Mouse (Mus musculus) hindbrain, postnatal 0 days (tissue): Measurements from ENCODE around the gene Snf8. TPM values are rescaled to one million over a fixed set of nuclear protein-coding genes. Genes with fewer than 3 reads are reported as not detected.

ENCODE experiments used
- ATAC-seq: fragments of 200-750 bp; cut with Nextera tagmentation; 2 replicates; pipeline ENCODE4 v1.8.0; 2017; ENCODE audit warnings: mild to moderate bottlenecking, moderate TSS enrichment, moderate library complexity
- DNase-seq: peaks from one replicate; pipeline ENCODE4 v3.0.0-alpha.2; 2015; ENCODE audit warnings: low spot score
- H3K27ac ChIP-seq: fragments of 300-500 bp; sonication (generic); 2 replicates; pipeline ENCODE4 v1.5.1; 2014; ENCODE audit warnings: mild to moderate bottlenecking
- H3K27me3 ChIP-seq: fragments of 300-500 bp; sonication (generic); 2 replicates; pipeline ENCODE4 v1.6.1; 2014; ENCODE audit warnings: low read length, mixed read lengths; ENCODE audit not compliant: insufficient read depth
- H3K36me3 ChIP-seq: fragments of 300-500 bp; sonication (generic); 2 replicates; pipeline ENCODE4 v1.6.1; 2014; ENCODE audit warnings: low read length, mixed read lengths; ENCODE audit not compliant: insufficient read depth
- H3K4me1 ChIP-seq: fragments of 300-500 bp; sonication (generic); 2 replicates; pipeline ENCODE4 v1.6.1; 2014; ENCODE audit warnings: antibody characterized with exemption, low read length, mixed read lengths; ENCODE audit not compliant: insufficient read depth
- H3K4me2 ChIP-seq: fragments of 300-500 bp; sonication (generic); 2 replicates; pipeline ENCODE4 v1.6.1; 2014; ENCODE audit warnings: low read depth, mild to moderate bottlenecking, low read length, moderate library complexity, mixed read lengths
- H3K4me3 ChIP-seq: fragments of 300-500 bp; sonication (generic); 2 replicates; pipeline ENCODE4 v1.5.1; 2014; ENCODE audit warnings: low read length
- H3K9ac ChIP-seq: fragments of 300-500 bp; sonication (generic); replicated peaks from 2 replicates; pipeline ENCODE4 v1.6.1; 2014; ENCODE audit warnings: mild to moderate bottlenecking, low read length, moderate library complexity, mixed read lengths
- H3K9me3 ChIP-seq: fragments of 300-500 bp; sonication (generic); 2 replicates; pipeline ENCODE4 v1.6.1; 2016; ENCODE audit warnings: low read length, mixed read lengths
- CTCF ChIP-seq: IDR thresholded peaks from 2 replicates; pipeline ENCODE4 v1.5.1; 2016; ENCODE audit warnings: antibody characterized with exemption, control low read depth, low read depth
- WGBS: fragments of 180-500 bp; shearing (Covaris S2); extraction: QIAGEN DNeasy Blood & Tissue Kit; methylation state at CpG from one replicate; pipeline ENCODE4 v1.1.7; 2014; 5-methylcytosine and 5-hydroxymethylcytosine counted together
- polyA plus RNA-seq: library from polyadenylated mRNA; unstranded; fragments of >200 nt; fragmentation: Nextera tagmentation; extraction: Ambion mirVana; gene quantifications from 2 replicates; pipeline ENCODE4 v1.2.1, GENCODE M21; 2015
- total RNA-seq: library from RNA; depleted of rRNA; stranded (reverse); fragments of >200 nt; gene quantifications from 2 replicates; pipeline ENCODE4 v1.2.3, GENCODE M21; 2014; rRNA removed

The Snf8 gene
- 18.6 and 21.4 TPM in 2 replicates for total RNA-seq
- polyA plus RNA-seq: 114 and 115 TPM in 2 replicates

DNA sequence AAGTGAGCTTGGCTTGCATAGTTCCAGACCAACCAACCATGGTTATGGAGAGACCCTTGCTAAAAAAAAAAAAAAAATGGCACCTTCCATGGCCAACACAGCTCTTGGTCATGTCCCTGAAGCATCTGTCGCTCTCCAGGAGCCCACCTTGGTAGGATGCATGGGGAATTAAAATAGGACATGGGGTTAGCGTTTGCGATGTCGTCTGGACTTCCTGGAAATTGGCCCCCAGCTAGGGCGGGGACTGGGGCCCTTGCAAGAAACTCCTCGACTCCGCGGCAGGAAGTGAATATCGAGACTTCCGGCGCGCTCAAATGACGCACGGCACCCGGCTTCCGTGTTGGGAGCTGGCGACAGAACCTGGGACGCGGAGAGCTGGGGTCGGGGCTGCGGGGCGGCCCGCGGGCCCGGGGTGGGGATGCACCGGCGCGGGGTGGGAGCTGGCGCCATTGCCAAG, at the start of gene Snf8:
TSS of gene Snf8 (plus strand) at position 290 of the 457 bp plus-strand sequence.
- Histone ChIP-seq H3K9me3 (no peaks in the 10 kb centered on the region), H3K36me3 (no peaks in the 10 kb centered on the region), H3K9ac (peak within 1 kb of the TSS; percentile 69), H3K27ac (peak within 1 kb of the TSS; percentile 46), H3K4me1 (peaks cover 10% of the 10 kb centered on the region), H3K27me3 (no peaks in the 10 kb centered on the region), H3K4me2 (peak within 1 kb of the TSS; percentile 80), H3K4me3 (peak within 1 kb of the TSS; percentile 74)
- ATAC-seq: peak; percentile 90
- no peak for TF ChIP-seq CTCF
- DNase-seq: peak; percentile 97
- WGBS: under 1% methylated on average over 29 of the region's 29 CpGs

DNA sequence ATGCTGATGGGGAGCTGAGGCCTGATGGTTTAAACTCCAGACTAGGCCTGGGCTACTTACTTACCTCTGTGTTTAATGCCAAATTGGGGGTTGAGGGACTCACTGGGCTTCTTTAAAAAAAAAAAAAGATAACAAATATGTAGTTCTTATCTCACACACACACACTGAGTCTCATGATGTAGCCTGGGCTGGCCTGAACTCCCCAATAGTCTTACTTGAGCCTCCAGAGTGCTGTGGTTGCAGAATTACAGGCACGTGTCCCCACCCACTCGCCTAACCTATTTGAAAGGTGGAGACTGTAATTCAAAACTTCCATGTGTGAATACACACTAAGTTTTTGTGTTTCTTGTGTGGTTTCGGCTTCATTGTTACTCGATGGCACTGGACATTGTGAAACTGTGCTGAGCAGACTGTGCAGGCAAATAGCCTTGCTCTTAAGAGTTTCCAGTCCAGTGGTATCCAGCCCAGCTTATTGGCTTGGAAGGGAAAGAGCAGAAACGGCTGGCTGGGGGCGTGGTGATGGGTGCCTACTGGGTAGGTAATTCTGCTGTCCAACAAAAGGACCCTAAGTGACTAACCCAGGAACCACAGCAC, 46.7 kb upstream of the Snf8 start:
- WGBS: 66% methylated on average over 6 of the region's 6 CpGs
- Histone ChIP-seq H3K27me3 (no peaks in the 10 kb centered on the region), H3K4me2 (no peak overlapping the region), H3K4me3 (no peak overlapping the region), H3K27ac (no peak overlapping the region), H3K4me1 (peaks cover 13% of the 10 kb centered on the region; the same call in 1 of the 2 replicates), H3K9me3 (no peaks in the 10 kb centered on the region), H3K36me3 (no peaks in the 10 kb centered on the region), H3K9ac (no peak overlapping the region)
- DNase-seq (no peak), ATAC-seq (no peak)
- TF ChIP-seq CTCF: no peak

DNA sequence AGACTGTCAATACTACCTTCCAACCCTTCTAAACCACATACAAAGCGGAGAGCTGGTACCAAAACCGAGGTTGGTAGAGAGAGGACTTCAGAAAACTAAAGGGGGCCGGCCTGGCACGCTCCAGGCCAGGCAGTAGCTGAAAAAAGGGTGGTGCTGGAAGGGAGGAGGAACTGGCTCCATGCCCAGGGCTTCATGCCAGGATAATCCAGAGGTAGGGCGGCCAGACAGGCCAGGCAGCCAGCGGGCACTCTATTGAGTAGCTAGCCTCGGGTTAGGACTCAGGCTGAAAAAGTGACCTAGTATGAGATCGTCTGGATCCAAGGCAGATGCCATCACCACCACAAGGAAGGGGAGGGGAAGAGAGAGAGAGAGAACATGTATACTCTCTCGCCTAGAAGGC, 46.2 kb upstream of the Snf8 start:
- WGBS: 31% methylated on average over 9 of the region's 9 CpGs
- no peak overlapping the region for H3K27ac ChIP-seq
- DNase-seq: peak; percentile 73
- no peak overlapping the region for H3K9ac ChIP-seq
- no peak overlapping the region for H3K4me2 ChIP-seq
- no peaks in the 10 kb centered on the region for H3K9me3 ChIP-seq
- H3K27me3 ChIP-seq: no peaks in the 10 kb centered on the region
- ATAC-seq: 0 out of 2 replicates have a peak, but pooled peaks have one; percentile 24
- H3K36me3 ChIP-seq: no peaks in the 10 kb centered on the region
- H3K4me1 ChIP-seq: peaks cover 13% of the 10 kb centered on the region; the same call in 1 of the 2 replicates
- no peak for TF ChIP-seq CTCF
- no peak overlapping the region for H3K4me3 ChIP-seq

DNA sequence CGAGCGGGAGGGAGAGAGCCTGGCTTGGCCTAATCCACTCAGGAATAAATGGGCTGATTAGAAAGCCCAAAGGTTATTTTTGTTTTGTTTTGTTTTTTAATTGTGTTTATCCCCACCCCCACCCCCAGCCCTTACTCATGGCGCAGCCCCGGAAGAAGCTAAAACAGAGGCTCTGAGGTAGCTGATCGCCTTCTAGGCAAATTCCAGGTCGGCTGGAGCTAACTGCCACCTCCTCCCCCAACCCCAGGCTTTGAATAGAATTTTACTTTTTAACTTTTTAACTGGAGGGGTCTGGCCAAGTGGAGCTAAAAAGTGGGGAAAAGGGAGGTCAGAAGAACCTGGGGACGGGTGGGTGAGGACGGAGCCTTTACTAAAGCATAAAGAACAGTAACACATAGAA, 44.8 kb upstream of the Snf8 start:
- Histone ChIP-seq H3K4me1 (peaks cover 13% of the 10 kb centered on the region; the same call in 1 of the 2 replicates), H3K9ac (no peak overlapping the region), H3K36me3 (no peaks in the 10 kb centered on the region), H3K4me2 (no peak overlapping the region), H3K4me3 (no peak overlapping the region), H3K27ac (no peak overlapping the region), H3K9me3 (no peaks in the 10 kb centered on the region), H3K27me3 (no peaks in the 10 kb centered on the region)
- DNase-seq: no peak
- WGBS: 60% methylated on average over 8 of the region's 8 CpGs
- TF ChIP-seq CTCF: no peak
- ATAC-seq: no peak

DNA sequence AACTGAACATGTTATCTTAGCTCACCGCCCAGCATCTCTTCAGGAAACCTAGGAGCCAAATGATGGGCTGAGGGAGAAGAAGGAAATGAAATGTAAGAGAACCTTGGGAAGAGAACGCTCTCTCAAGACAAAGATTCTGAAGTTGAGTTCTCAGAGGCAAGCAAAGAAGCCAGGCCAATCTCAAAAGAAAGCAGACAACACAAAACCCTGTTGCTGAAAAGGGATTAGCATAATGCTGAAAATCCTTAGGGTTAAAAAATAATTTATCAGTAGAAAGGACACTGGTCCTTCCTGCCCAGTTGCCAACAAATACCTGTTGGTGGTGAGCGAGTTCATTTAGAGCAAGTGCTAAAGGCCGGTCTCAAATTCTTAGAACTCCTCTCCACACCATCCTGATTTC, 44.3 kb upstream of the Snf8 start:
- Histone ChIP-seq H3K9ac (peak overlapping the region; percentile 93), H3K27me3 (no peaks in the 10 kb centered on the region), H3K4me2 (peak overlapping the region; percentile 85), H3K4me3 (peak overlapping the region; percentile 47), H3K9me3 (no peaks in the 10 kb centered on the region), H3K4me1 (peaks cover 13% of the 10 kb centered on the region; the same call in 1 of the 2 replicates), H3K27ac (peak overlapping the region; percentile 86), H3K36me3 (no peaks in the 10 kb centered on the region)
- no peak for TF ChIP-seq CTCF
- DNase-seq: no peak
- 53% methylated on average over 4 of the region's 4 CpGs for WGBS
- no peak for ATAC-seq

DNA sequence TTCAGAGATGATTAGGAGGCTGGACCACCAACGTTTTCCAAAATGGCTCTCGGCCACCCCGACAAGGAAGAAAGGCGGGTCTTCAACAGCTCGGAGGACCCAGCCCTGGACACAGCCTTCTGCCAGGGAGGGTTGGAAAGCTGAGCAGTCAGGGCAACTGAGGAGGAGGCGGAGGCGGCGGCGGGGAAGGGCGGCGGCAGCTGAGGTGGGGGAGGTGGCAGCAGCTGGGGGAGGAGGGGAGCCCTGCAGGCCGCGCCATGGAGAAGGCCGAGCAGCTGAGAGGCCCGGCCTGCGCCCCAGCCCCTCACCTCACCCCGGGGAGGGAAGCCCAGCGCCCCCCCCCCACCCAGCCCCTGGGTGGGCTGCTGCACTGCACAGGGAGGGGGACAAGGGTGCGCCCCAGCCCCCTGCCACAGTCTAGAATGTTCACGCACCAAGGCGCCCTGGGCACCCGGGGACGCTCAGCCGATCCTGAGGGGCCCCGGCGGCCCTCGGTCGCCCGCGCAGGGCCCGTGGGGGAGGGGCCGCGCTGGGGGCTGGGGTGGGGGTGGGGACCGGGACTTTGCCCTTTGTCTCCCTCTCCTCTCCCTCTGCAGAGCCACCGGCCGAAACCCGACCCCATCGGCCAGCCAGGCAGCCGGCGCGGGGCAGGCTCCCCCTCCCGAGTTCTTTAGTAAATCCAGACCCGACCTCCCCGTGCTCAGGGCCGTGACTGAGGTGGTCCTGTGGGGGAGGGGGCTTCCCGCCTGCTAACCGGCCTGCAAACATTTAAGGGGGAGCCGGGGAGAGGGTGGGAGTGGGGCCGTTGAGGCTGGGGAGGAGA, 43.6 kb upstream of the Snf8 start:
- H3K4me1 ChIP-seq: peaks cover 13% of the 10 kb centered on the region; the same call in 1 of the 2 replicates
- H3K9ac ChIP-seq: peak overlapping the region; percentile 93
- ATAC-seq (peak; percentile 80), DNase-seq (peak; percentile 66)
- peak overlapping the region; percentile 85 for H3K4me2 ChIP-seq
- H3K36me3 ChIP-seq: no peaks in the 10 kb centered on the region
- peak overlapping the region; percentile 47 for H3K4me3 ChIP-seq
- TF ChIP-seq CTCF: no peak
- peak overlapping the region; percentile 86 for H3K27ac ChIP-seq
- WGBS: 2% methylated on average over 29 of the region's 49 CpGs
- H3K27me3 ChIP-seq: no peaks in the 10 kb centered on the region
- no peaks in the 10 kb centered on the region for H3K9me3 ChIP-seq
